Mouse (Mus musculus): ENCODE measurements around the gene Cxcr1. TPM values are rescaled to one million over a fixed set of nuclear protein-coding genes. Genes with fewer than 3 reads are reported as not detected.

Gene Cxcr1
- total RNA-seq, 2 experiments from 2014 or later: not detected

- intact Hi-C loops (cut with DNase I): no loop called here
- no peak for DNase-seq
Observed at GRCm38 (mm10) chr1:74150101-74150500, 44.3 kb downstream of the Cxcr1 start.

GRCm38 (mm10) chr1:74149106-74149885 lies 45.1 kb downstream of the Cxcr1 start:
- intact Hi-C loops (cut with DNase I): no loop called here
- DNase-seq: no peak

Small RNA genes lying within 50 kb of the gene (microRNA-seq; reads per million reads assigned to microRNA genes)
- gene Mir1928 (ENCODE audit: borderline number of aligned reads in 2 of 2): 0 reads per million in 2 experiments

Other genes starting within 250 kb of the Cxcr1 start
- 100 to 1,000 TPM; 672 to 786 TPM for gene Tns1, start 70.2 kb downstream of the Cxcr1 start, total RNA-seq (2021)
- gene Rufy4, start 69.1 kb downstream of the Cxcr1 start, total RNA-seq (2021): 1 to 10 TPM in 1 of 2 experiments, under 1 TPM in 1; 0.69 to 1.2 TPM
- under 1 TPM; 0.16 to 0.17 TPM for gene Cxcr2, start 40.6 kb downstream of the Cxcr1 start, total RNA-seq (2021)
- gene Arpc2, start 41.5 kb upstream of the Cxcr1 start, total RNA-seq (2021): 100 to 1,000 TPM; 135 to 140 TPM
- gene Gpbar1, start 83.9 kb upstream of the Cxcr1 start, total RNA-seq (2021): not detected
- 100 to 1,000 TPM; 102 to 104 TPM for gene Aamp, start 90.1 kb upstream of the Cxcr1 start, total RNA-seq (2021)
- 100 to 1,000 TPM; 145 to 159 TPM for gene Pnkd, start 90.3 kb upstream of the Cxcr1 start, total RNA-seq (2021)
- gene Tmbim1, start 111.0 kb upstream of the Cxcr1 start, total RNA-seq (2021): 10 to 100 TPM; 45.8 to 50.5 TPM
- under 1 TPM; 0.19 to 0.41 TPM for gene Catip, start 167.5 kb upstream of the Cxcr1 start, total RNA-seq (2021)
- gene Slc11a1, start 180.6 kb upstream of the Cxcr1 start, total RNA-seq (2021): 1 to 10 TPM; 4.7 to 5.5 TPM
- 100 to 1,000 TPM; 127 to 133 TPM for gene Ctdsp1, start 196.9 kb upstream of the Cxcr1 start, total RNA-seq (2021)
- gene Vil1, start 214.7 kb upstream of the Cxcr1 start, total RNA-seq (2021): 1 to 10 TPM in 1 of 2 experiments, under 1 TPM in 1; 0.86 to 1.3 TPM

All from heart, postnatal 36 days (tissue).